Mouse (Mus musculus): ENCODE results near the gene App.

App gene

DNA sequence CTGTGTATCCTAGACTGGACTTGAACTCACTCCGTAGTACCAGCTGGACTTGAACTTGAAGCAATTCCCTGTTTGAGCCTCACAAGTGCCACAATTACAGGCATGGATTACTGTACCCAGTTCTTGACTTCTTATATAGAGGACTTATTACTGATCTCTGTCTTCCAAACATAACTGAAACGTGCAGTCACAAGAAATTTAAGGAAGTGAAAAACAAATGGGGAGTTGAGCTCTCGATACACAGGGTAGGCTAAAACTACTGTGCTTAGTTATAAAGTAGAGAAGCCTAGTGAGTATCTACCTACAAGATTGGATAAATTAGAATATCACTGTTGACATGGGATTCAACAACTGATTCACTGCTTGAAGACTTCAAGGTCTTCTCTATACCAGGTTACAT, 160.9 kb downstream of the App start:
- no peak for DNase-seq

DNA sequence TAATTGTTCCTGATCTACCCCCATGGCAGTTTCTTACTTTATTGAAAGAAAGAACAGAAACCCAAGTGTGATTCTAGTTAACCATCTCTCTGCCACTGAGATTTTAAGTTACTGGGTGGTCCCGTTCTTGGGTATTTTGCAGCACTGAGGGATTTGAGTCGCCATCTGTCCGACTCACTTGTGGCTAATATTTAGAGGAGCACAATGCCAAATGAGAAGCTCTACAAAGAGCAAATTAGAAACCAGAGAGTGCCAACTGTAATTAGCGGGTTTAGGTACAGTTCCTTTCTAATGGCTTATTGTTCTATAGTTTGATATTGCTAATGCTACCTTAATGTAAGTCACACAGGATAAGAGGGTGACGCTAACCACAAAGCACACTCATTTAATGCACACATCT, 161.4 kb downstream of the App start:
- DNase-seq: no peak

DNA sequence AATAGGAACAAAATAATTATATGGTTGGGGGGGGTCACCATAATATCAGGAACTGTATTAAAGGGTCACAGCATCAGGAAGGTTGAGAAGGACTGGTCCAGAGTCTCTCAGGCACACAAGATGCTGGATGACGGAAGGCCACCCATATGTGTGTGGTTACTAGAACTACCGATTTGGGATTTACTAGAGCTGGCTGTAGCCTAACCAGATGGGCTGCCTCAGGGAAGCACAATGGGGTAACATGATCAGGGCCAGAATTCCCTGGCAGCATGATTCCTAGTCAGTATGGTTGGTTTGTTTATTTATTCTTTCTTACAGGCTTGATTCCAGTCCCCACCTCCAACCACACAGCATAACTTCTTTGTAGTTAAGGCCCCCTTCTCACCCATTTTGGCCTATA, 162.9 kb downstream of the App start:
- DNase-seq: peak; percentile 79

DNA sequence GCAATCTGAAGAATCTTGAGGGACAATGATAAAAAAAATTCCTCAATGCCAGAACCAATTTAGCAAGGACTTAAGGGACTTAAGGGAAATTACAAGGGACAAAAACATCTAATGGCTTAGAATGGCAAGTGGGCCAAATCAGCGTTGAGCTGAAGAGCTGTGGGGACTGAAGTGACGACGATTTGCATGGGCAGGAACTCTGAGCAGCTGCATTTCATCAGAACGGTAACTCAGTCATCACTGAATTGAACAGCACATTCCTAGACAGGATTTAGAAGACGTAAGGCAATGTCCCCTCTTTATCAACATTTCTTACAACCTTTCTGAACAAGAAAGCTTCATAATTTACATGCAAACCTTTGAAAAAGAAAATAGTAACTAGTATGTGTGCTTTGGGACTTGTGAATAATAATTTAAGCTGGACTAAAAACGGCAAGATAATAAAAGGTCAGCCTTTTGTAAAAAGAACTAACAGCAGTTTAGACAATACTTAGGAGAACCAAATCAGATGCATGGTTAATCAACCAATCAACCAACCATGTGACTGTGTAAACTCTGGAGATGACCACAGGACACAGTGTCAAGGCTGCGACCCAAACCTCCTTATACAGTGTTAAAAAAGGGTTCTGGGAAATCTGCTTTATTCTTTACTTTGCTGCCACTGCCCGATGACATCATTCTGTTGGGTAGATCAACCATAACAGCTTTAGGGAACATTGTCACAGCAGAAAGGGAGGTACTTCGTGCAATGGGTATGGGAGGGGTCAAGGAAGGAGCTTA, 164.5 kb downstream of the App start:
- DNase-seq: no peak

DNA sequence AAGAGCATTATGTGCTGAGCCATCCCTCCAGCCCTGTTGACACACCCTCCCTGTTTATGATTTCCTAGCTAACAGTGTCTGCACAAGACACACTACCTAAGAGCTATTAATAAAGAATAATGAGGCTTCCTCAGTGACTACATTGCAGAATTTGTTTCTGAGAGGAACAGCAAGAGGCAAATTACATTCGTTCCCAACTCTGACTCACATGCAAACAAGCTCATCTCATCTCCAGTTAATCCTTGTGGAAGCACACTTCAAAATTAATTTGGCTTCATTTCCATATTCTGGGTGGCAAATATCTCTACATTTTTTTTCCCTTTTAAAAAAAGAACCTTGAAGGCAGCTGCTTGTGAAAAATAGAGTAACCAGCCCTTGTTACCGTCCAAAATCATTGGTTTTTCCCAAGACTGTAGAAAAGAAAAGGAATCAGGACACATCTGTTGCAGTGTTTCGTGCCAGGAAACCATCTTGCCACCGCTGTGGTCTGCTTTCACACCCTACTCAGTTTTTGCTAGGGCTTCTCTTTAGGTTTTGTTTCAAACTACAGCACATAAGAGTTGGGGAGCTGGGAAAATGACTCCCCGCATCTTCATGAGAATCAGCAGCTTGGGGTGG, 171.5 kb downstream of the App start:
- peak; percentile 66 for DNase-seq

DNA sequence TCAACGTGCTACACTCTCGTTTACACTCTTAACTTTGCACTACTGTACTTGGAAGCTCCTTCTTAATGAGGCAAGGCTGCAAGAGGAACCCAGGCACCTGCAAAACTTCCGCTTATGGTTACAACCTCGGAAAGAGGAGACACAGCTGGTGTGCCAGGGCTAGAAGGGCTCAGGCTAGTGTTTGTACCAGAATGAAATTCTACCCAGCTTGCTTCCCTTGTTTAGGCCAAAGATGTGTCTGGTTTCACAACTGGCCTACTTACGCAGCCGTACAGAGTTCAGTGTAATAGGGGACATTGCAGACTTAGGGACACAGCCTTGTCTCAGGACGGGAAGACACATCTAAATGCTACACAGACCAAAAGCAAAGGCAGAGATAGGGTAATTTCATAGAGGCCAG, 173.3 kb downstream of the App start:
- DNase-seq: no peak

DNA sequence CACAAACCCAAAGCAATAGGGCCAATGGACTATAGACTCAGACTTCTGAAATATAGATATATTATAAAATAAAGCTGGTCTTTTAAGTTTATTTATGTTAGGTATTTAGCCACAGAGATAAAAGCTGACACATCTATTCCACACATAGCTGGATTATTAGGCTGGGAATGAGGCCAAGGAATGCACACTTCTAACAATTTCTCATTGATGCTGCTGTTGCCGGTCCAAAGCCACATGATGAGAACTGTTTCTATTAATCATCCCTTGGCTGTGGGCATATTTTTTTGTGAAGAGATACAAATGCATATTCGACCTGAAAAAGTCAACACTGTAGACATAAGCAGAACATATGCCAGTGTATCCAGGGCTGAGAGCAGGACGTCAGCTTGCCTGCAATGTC, 176.0 kb downstream of the App start:
- no peak for DNase-seq

DNA sequence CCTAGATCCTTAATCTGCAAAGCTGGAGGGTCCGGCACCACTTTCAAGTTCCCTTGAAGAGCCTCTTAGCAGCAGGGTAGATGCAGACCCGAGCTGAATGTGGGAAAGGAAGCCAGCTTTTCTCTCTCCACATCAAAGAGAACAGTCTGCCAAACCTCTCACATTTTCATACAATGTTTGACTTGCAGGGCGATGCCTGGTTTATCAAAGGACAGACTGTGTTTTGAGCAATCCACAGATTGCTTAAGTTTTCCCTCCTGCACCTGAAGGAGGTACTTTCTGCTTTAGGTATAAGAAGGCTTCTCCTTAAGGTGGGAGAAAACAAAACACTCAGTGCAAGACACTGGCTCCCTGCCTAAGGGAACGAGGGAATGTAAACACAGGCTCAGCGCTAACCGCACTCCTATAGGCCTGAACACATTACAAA, 178.1 kb downstream of the App start:
- DNase-seq: no peak

DNA sequence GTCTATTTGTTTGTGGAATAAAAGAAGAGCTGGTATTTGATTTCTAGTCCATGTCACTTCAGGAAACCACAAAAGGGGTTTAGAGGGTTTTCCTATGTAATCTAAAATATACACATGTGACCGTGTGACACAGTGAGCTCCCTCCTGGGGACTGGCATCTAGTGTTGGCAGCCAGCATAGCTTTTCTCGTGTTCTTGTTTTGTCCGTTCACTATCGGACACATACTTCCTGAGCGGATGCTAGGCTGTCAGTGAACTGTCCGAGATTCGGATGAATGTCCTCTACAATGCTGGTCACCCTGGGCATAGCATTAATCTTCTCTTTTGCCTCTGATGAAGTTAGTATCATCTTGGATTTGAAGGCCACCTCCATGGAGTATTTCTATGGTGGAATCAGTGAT, 180.7 kb downstream of the App start:
- no peak for DNase-seq

DNA sequence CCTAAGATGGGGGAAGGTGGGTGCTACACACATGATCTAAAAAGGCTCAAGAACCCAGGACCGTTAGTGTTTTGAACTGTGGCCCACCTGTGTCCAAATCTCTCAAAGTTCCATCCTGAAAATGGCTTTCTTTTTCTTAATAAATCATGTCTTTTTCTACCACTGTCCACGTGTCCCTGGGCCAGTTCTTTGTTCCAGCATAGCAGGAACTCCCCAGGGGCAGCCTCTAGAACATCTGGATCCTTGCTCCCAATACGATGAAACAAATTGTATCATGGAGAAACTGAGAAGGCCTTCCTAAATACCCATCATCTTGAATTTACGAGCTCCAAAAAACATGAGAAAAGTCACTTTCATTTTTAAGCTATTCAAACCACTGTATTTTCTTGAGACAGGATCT, 182.6 kb downstream of the App start:
- no peak for DNase-seq

DNA sequence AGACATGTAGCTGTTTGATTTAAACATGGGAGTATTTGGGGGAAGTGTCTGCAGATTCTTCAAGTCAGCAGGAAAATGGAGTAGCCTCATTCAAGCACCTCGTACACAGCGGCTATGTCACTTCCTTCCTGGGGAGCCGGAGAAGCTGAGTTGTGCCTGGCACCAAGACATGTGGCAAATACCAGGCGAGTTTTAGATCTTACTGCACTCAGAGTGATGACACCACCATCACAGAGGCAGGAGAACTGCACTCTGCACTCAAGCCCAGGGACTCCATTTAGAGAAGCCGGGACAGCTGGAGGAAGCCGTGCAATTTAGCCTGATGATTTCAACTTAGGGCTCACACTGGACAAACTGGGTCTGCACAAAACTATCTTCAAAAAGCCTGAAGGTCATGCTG, 183.6 kb downstream of the App start:
- no peak for DNase-seq

DNA sequence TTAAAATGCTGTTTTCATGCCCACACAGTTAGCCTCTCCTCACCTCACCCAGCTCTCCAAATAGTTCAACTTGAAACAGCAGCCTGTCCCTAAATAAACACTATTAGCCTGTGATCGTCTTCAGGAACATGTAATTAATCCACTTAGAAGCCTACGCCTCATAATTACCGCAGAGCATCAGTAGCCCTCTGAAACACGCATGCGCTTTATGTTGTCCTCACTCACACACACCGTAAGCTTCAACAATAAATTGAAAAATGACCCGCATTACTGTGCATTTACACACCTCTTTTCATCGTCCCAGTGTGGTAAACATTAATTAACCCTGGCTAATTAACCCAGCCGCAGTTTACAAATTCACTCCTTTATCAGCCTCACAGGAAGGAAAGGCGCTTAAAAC, 184.1 kb downstream of the App start:
- DNase-seq: no peak

DNA sequence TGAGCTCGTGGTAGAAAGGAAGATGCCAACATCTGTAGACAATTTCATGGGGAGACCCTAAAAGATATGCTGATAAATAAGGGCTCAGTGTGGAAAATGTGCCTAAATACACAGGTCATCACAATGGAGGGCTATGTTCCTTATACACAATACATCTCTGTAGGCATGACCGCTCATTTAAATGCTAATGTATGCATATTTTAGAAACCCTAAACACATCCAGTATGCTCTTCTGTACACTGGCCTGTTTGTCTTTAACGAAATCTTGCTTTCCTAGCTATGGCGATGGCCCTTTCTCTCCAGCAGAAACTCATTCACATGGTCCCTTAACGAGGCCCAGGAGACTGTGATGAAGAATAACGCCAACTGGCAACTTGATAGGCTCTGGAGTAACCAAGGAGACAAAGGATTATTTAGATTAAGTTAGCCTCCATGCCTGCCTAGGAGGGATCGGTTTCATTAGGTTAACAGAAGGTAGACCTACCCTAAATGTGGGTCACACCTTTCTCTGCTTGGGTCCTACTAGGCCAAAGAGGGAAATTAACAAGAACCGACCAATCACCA, 185.8 kb downstream of the App start:
- DNase-seq: no peak

DNA sequence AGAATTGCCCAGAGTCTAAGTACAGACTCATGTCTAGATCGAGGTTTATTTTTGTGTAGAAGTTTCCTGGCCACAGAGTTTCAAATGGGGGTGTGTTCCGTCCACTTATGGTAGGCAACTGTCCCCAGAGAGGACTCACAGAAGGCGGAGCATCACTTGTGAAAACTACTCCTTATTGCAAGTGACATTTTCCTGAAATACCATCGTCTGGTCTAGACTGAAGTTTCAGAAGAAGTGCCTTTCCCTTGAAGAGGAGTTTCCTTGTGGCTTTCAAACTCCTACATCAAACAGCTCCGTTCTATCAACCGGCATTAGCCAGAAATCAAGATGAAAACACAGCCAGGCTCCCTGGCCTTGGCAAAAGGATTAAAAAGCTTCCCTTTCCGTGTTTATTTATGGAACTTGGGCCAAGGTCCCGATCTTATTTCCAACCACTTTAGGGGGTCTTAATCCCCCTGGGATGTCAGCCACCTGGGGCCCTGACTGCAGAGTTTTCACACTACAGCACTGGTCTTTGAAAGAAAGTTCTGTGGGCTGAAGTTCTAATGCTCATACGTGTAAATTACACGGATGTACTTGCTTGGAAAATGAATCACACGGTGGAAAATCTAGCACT, 187.4 kb downstream of the App start:
- DNase-seq: no peak

DNA sequence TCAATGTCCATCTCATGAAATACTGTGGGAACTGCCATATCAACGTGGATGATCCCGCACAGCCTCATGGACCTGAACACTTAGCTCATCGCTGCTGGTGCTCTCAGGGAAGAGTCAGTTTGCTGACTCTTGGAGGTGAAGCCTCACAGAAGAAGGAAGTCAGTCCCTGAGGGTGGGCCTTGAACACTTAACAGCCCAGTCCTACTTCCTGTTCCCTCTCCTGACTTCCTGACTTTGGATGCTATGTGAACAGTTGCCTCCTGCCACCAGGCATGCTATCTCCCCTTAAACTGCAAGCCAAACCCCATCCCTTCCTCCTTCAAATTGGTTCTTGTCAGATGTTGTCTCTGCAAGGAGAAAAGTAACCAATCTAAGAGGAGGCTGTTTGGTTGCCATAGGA, 188.2 kb downstream of the App start:
- DNase-seq: no peak

DNA sequence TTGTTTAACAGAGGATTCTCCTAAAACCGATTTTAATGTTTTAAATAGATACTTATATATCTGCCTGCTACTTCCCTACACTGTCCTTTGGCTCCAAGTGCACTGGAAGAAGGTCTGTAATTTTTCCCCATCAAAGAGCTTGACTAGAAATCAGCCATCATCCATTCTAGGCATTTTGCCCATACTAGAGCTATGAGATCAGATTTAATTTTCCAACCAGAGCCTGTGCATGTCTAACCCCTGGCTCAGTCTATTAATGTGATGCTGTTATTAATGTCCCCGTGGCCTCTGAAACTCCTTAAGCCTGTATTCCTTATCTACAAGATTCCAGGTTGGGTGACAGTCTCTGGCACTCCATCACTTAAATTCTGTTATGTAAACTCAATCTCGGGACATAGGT, 190.1 kb downstream of the App start:
- DNase-seq: no peak

DNA sequence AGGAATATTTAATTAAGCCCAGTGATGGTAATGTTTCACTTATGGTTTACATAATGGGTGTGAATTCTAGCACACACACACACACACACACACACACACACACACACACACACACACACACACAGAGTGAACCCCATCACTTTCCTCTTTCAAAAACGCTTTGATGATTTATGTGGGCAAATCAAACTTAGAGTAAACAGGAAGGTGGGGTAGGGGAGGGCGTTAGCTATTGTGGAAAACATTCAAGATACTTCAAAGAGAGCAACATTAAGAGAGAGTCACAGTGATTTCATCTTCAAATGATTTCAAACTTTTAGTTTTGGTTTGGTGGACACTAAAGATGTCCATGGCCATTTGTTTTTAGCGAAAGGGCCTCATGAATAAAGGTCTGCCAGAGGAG, 191.0 kb downstream of the App start:
- no peak for DNase-seq

DNA sequence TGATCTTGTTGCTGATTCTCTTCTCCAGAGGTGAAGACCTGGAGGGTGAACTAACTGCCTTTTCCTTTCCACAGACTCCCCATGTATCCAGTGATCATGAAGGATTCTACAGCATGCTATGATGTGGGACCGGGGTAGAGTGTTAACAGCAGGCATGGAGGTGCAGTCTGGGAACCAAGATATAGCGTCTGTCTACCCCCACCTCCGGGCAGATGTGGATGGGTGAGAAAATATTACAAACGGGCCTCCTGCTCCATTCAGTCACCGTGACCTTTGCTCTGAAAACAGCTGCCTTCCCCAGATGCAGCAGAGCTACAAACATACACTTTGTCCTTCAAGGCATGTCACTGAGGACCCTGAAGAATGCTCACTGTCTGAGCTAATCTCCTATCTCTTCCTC, 195.0 kb downstream of the App start:
- no peak for DNase-seq

DNA sequence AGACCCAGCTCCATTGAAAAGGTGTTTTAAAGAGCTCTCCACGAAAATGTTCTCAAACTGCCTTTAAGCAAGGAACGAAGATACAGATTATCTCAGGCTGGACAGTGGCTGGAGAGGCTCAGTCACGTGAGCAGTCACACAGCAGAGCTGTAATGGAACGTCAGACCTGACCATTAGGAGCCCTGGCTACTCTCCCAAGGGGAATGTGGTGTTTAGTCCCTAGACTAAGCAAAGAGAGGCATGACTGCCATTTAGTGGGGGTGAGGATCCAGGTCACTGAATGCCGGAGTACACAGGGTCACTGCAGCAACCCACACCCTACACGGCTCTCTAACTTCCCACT, 199.4 kb downstream of the App start:
- no peak for DNase-seq

DNA sequence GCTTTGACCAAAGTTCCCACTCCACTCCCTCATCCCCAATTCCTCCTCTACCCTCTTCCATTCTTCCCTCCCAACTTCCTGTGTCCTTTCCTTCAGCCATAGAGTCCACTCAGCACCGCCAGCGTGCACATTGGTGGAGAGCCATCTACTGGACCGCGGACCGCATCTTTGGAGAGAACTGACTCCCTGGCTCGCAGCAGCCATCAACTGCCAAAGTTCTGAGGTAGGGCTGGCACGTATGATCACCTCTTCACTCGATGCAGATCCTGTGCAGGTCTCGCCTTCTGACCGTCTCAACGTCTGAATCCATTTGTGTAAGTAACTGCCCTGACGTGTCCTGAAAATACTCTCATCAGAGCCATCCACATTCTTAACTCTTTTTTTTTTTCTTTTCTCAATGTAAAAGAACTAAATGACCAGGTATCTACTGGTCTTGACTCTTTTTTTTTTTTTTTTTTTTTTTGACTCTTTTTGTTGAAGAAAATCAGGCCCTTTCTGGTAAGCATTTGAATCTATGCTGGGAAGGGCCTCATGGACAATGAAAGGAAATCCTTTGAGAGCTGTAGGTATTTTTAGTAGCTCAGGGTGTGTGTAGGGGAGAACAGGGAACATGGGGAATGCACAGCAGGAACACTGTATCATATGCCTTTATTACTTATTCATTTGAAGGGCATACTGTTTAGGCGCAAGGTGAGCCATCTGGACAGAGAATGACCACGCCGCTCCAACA, 200.0 kb downstream of the App start:
- no peak for DNase-seq

DNA sequence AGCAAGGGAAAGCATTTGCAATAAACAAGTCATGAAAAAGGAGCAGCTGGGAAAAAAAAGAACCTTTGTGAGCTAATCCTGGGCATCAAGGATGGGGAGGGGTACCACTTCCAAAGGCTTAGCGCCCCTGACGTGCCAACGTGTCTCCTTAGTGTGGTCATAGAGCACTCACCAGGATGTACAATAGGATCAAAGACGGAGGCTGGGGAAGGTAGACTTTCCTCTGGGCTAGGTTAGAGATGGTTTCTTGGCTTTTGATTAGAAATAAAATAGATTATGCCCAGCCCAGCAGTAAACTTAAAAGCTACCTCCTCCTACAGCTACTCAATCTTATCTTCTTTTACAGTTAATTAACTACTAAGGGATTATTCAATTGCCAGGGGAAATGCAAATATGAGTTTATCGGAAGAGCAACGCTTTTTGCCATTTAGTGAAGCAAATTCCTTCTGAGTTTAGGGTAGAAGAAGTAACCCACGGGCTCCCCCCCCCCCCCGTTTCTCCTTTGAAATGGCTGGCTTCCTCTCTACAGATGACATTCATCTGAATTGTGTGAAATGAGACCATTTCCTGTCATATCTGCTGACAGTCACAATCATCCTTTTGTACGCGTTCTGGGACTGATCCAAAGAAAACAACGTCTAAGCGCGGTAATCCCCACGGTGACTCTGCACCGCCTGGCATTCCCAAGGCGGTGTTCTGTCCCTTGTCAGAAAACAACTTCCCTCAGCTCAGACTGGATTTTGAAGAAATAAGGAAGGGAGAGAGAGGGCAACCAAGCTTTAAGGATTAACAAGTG, 201.8 kb downstream of the App start:
- no peak for DNase-seq

DNA sequence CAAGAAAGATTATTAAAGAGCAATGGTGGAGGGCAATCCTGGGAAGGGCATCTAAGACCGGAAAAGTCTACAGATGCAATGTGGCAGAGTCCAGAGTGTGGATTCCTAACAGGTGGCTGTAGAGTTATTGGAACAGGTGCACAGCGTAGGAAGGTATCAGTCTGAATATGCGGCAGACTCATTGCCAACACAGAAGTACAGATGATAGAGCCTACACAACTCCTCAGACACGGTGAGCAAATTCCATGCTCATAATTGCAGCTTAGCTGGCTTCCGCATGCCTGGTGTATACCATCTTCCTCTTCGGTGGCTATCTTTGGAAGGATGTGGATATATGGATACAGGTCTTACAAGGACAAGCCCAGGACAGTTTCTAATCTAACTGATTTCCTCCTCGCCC, 204.5 kb downstream of the App start:
- no peak for DNase-seq

DNA sequence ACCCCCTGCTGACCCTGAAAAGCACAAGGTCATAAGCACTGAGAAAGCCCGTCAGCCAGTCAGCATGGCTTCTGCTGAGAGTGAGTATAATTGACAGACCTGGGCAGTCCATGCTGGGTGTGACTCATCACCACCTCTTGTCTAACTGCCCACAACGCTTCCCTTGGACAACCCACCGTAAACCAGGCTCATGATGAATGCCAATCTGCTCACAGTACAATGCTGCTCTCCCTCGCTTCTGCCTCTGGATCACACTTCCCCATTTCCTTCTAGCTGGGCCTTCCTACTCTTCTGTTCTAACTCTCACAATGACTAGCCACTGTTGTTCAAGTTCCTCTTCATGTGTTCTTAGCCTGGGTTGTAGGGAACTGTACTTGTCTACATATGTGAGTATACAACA, 206.6 kb downstream of the App start:
- DNase-seq: peak; percentile 21
